Mouse (Mus musculus): ENCODE results near the gene Vmn1r112. TPM values are rescaled to one million over a fixed set of nuclear protein-coding genes. Genes with fewer than 3 reads are reported as not detected.
"Not testable (repeated sequence)": the region's sequence is repeated elsewhere in the genome, so short reads cannot be mapped to it uniquely, and the experiment has no call there.

The Vmn1r112 gene
- not detected in 2 replicates for polyA plus RNA-seq (2014; fragmentation: Nextera tagmentation; extraction: Ambion mirVana)

DNA sequence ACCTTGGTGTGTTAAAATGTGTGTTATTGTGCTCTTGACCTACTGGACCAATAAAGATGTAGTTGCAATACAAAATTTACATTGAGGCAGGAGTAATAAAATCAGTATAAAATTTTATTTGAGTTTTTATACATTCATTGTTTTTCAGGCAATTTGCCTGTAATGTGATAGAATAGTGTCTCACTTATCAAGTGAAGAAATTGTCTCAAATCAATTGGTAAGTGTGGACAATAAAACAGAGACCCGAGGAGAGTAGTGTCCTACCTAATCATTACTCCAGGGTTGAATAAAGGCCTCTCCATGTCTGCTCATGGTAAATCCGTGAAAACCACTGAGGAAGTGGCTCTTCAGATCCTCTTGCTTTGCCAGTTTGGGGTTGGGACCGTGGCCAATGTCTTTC lies at the start of gene Vmn1r112:
TSS of gene Vmn1r112 (plus strand) at position 301 of the 400 bp plus-strand sequence.
- not testable (repeated sequence) for H3K9me3 ChIP-seq (replicated peaks; ENCODE audit: control insufficient read depth, low read length); H3K4me3 ChIP-seq (ENCODE audit: low read depth, low read length); H3K27me3 ChIP-seq (ENCODE audit: control insufficient read depth, insufficient read depth, low read length); ATAC-seq (replicated peaks; ENCODE audit: insufficient number of reproducible peaks, low FRiP score, low TSS enrichment, low read depth); H3K9ac ChIP-seq (replicated peaks; ENCODE audit: low read length); H3K4me1 ChIP-seq (ENCODE audit: control insufficient read depth, insufficient read depth, low read length); H3K4me2 ChIP-seq (ENCODE audit: low read depth, low read length); H3K27ac ChIP-seq (replicated peaks; ENCODE audit: low read depth, low read length); H3K36me3 ChIP-seq (replicated peaks; ENCODE audit: control insufficient read depth, insufficient read depth, low read depth, low read length); DNase-seq (ENCODE audit: low spot score)
- no CpG with 5 or more reads among the region's 3 CpGs for WGBS

DNA sequence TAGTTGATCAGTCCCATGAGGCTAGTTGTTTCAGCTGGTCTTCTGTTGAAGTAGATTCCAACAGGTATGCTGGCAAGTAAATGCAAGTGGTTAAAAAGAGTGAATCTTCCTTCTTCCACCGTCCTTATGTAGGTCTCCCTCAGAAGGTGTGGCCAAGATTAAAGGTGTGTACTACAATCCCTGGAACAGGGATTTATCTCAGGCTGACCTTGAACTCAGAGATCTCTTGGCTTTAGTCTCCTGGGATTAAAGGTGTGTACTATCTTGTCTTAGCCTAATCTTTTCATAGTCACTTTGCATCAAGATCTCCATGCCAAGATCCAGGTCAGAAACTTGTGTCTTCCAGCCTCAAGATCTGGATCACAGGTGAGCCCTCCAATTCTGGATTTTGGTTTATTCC lies 40.5 kb upstream of the Vmn1r112 start, which contains the start of gene Gm10668:
TSS of gene Gm10668 (minus strand) at position 101 of the 400 bp plus-strand sequence.
- H3K9me3 ChIP-seq (replicated peaks; ENCODE audit: control insufficient read depth, low read length); H3K9ac ChIP-seq (replicated peaks; ENCODE audit: low read length); H3K4me1 ChIP-seq (ENCODE audit: control insufficient read depth, insufficient read depth, low read length); H3K27me3 ChIP-seq (ENCODE audit: control insufficient read depth, insufficient read depth, low read length); H3K36me3 ChIP-seq (replicated peaks; ENCODE audit: control insufficient read depth, insufficient read depth, low read depth, low read length); H3K4me2 ChIP-seq (ENCODE audit: low read depth, low read length); ATAC-seq (replicated peaks; ENCODE audit: insufficient number of reproducible peaks, low FRiP score, low TSS enrichment, low read depth); H3K4me3 ChIP-seq (ENCODE audit: low read depth, low read length); DNase-seq (ENCODE audit: low spot score); H3K27ac ChIP-seq (replicated peaks; ENCODE audit: low read depth, low read length): not testable (repeated sequence)
- no CpG with 5 or more reads among the region's 1 CpGs for WGBS

DNA sequence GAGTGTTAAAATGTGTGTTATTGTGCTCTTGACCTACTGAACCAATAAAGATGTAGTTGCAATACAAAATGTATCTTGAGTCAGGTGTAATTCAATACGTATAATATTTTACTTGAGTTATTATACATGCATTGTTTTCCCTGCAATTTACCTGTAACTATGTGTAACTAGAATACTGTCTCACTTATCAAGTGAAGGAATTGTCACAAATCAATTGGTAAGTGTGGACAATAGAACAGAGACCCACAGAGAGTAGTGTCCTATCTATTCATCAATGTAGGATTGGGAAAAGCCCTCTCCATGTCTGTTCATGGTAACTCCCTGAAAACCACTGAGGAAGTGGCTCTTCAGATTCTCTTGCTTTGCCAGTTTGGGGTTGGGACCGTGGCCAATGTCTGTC lies 16.0 kb downstream of the Vmn1r112 start, which contains the start of gene Vmn1r113:
TSS of gene Vmn1r113 (plus strand) at position 301 of the 400 bp plus-strand sequence.
- not testable (repeated sequence) for DNase-seq (ENCODE audit: low spot score); H3K27me3 ChIP-seq (ENCODE audit: control insufficient read depth, insufficient read depth, low read length); H3K9me3 ChIP-seq (replicated peaks; ENCODE audit: control insufficient read depth, low read length); H3K4me1 ChIP-seq (ENCODE audit: control insufficient read depth, insufficient read depth, low read length); H3K4me2 ChIP-seq (ENCODE audit: low read depth, low read length); H3K36me3 ChIP-seq (replicated peaks; ENCODE audit: control insufficient read depth, insufficient read depth, low read depth, low read length); H3K4me3 ChIP-seq (ENCODE audit: low read depth, low read length); H3K9ac ChIP-seq (replicated peaks; ENCODE audit: low read length); ATAC-seq (replicated peaks; ENCODE audit: insufficient number of reproducible peaks, low FRiP score, low TSS enrichment, low read depth); H3K27ac ChIP-seq (replicated peaks; ENCODE audit: low read depth, low read length)
- WGBS: 57% methylated on average over 2 of the region's 2 CpGs

DNA sequence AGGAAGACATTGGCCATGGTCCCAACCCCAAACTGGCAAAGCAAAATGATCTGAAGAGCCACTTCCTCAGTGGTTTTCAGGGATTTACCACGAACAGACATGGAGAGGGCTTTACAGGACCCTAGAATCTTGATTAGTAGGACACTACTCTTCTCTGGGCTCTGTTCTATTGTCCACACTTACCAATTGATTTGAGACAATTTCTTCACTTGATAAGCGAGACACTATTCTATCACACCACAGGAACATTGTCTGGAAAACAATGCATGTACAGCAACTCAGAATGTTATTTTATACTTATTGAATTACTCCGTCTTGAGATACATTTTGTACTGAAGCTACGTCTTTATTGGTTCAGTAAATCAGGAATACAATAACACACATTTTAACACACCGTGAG lies 41.1 kb downstream of the Vmn1r112 start, which contains the start of gene Vmn1r114:
TSS of gene Vmn1r114 (minus strand) at position 101 of the 400 bp plus-strand sequence.
- H3K4me1 ChIP-seq (ENCODE audit: control insufficient read depth, insufficient read depth, low read length); H3K27me3 ChIP-seq (ENCODE audit: control insufficient read depth, insufficient read depth, low read length); ATAC-seq (replicated peaks; ENCODE audit: insufficient number of reproducible peaks, low FRiP score, low TSS enrichment, low read depth); H3K36me3 ChIP-seq (replicated peaks; ENCODE audit: control insufficient read depth, insufficient read depth, low read depth, low read length); H3K4me3 ChIP-seq (ENCODE audit: low read depth, low read length); DNase-seq (ENCODE audit: low spot score); H3K27ac ChIP-seq (replicated peaks; ENCODE audit: low read depth, low read length); H3K9me3 ChIP-seq (replicated peaks; ENCODE audit: control insufficient read depth, low read length); H3K9ac ChIP-seq (replicated peaks; ENCODE audit: low read length); H3K4me2 ChIP-seq (ENCODE audit: low read depth, low read length): not testable (repeated sequence)
- no CpG with 5 or more reads among the region's 5 CpGs for WGBS

Other genes with a start within 250 kb of the Vmn1r112 start
- gene Vmn1r104, start 237.3 kb upstream of the Vmn1r112 start, polyA plus RNA-seq (2014; fragmentation: Nextera tagmentation; extraction: Ambion mirVana): not detected in 2 replicates
- not detected in 2 replicates for gene Gm5726, start 225.4 kb upstream of the Vmn1r112 start, polyA plus RNA-seq (2014; fragmentation: Nextera tagmentation; extraction: Ambion mirVana)
- gene Gm4141, start 194.9 kb upstream of the Vmn1r112 start, polyA plus RNA-seq (2014; fragmentation: Nextera tagmentation; extraction: Ambion mirVana): not detected in 2 replicates
- not detected in 2 replicates for gene Gm4513, start 172.2 kb upstream of the Vmn1r112 start, polyA plus RNA-seq (2014; fragmentation: Nextera tagmentation; extraction: Ambion mirVana)
- gene Vmn1r107, start 102.3 kb upstream of the Vmn1r112 start, polyA plus RNA-seq (2014; fragmentation: Nextera tagmentation; extraction: Ambion mirVana): not detected in 2 replicates
- gene Vmn1r111, start 68.0 kb upstream of the Vmn1r112 start, polyA plus RNA-seq (2014; fragmentation: Nextera tagmentation; extraction: Ambion mirVana): not detected in 2 replicates
- not detected in 2 replicates for gene Gm10668, start 40.6 kb upstream of the Vmn1r112 start, polyA plus RNA-seq (2014; fragmentation: Nextera tagmentation; extraction: Ambion mirVana)
- not detected in 2 replicates for gene Vmn1r113, start 16.1 kb downstream of the Vmn1r112 start, polyA plus RNA-seq (2014; fragmentation: Nextera tagmentation; extraction: Ambion mirVana)
- not detected in 2 replicates for gene Vmn1r114, start 41.0 kb downstream of the Vmn1r112 start, polyA plus RNA-seq (2014; fragmentation: Nextera tagmentation; extraction: Ambion mirVana)
- not detected in 2 replicates for gene Vmn1r115, start 73.8 kb downstream of the Vmn1r112 start, polyA plus RNA-seq (2014; fragmentation: Nextera tagmentation; extraction: Ambion mirVana)
- not detected in 2 replicates for gene Vmn1r116, start 101.1 kb downstream of the Vmn1r112 start, polyA plus RNA-seq (2014; fragmentation: Nextera tagmentation; extraction: Ambion mirVana)
- gene Vmn1r117, start 112.9 kb downstream of the Vmn1r112 start, polyA plus RNA-seq (2014; fragmentation: Nextera tagmentation; extraction: Ambion mirVana): not detected in 2 replicates
- gene Vmn1r118, start 141.2 kb downstream of the Vmn1r112 start, polyA plus RNA-seq (2014; fragmentation: Nextera tagmentation; extraction: Ambion mirVana): not detected in 2 replicates
- gene Vmn1r119, start 241.3 kb downstream of the Vmn1r112 start, polyA plus RNA-seq (2014; fragmentation: Nextera tagmentation; extraction: Ambion mirVana): not detected in 2 replicates

Measured in embryonic facial prominence, embryonic 11.5 days (tissue).